Mouse (Mus musculus) ES-E14 (cell line): ENCODE results near the gene Gm8369.

Experiments used
- CHD2 ChIP-seq: IDR thresholded peaks from 2 replicates; pipeline ENCODE4 v1.6.1; 2014; ENCODE audit warnings: mild to moderate bottlenecking, low read depth, low read length, inconsistent platforms
- ZC3H11A ChIP-seq: IDR thresholded peaks from 2 replicates; pipeline ENCODE4 v1.6.1; 2012; ENCODE audit warnings: low read depth, mild to moderate bottlenecking, inconsistent platforms, low read length, borderline replicate concordance
- ZNF384 ChIP-seq: IDR thresholded peaks from 2 replicates; pipeline ENCODE4 v1.6.1; 2012; ENCODE audit warnings: low read depth, low read length, inconsistent platforms

DNA sequence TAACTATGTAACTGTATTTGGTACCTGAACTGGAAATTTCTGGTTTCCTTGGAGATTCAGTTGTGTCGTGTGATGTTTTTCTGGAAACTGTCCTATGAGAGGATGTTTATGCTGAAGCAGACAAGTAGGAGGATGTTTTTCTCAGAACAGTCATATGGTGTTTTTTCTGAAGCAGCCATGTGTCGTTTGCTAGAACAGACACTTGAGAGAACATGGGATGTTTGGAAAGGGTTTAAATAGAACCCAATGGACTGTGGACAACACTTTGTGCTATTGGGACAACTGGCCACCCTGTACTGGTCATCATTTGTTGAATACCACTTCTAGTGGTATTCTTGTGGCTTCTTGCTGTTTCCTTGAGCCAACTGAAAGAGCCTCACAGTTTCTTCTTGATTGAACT lies at the start of gene Gm8369:
- no peak for TF ChIP-seq ZNF384
- no peak for TF ChIP-seq CHD2
- no peak for TF ChIP-seq ZC3H11A
